Mouse (Mus musculus) intestine, postnatal 0 days (tissue): ENCODE data around the gene Herc3. TPM values are rescaled to one million over a fixed set of nuclear protein-coding genes. Genes with fewer than 3 reads are reported as not detected.

Experiments
- ATAC-seq: fragments of 200-750 bp; cut with Nextera tagmentation; 2 replicates; pipeline ENCODE4 v1.8.0; 2017; ENCODE audit warnings: mild to moderate bottlenecking, moderate TSS enrichment, moderate library complexity
- H3K27ac ChIP-seq: fragments of 300-500 bp; sonication (generic); 2 replicates; pipeline ENCODE4 v1.5.1; 2014; ENCODE audit warnings: mild to moderate bottlenecking, low read depth, low read length, moderate library complexity
- H3K27me3 ChIP-seq: fragments of 300-500 bp; sonication (generic); replicated peaks from 2 replicates; pipeline ENCODE4 v1.6.1; 2014; ENCODE audit warnings: low read length, mixed read lengths; ENCODE audit not compliant: control insufficient read depth, insufficient read depth
- H3K36me3 ChIP-seq: fragments of 300-500 bp; sonication (generic); 2 replicates; pipeline ENCODE4 v1.6.1; 2014; ENCODE audit warnings: mild to moderate bottlenecking, moderate library complexity; ENCODE audit not compliant: control insufficient read depth, insufficient read depth
- H3K4me1 ChIP-seq: fragments of 300-500 bp; sonication (generic); replicated peaks from 2 replicates; pipeline ENCODE4 v1.6.1; 2014; ENCODE audit warnings: antibody characterized with exemption, low read length, mixed read lengths; ENCODE audit not compliant: control insufficient read depth, insufficient read depth
- H3K4me2 ChIP-seq: fragments of 300-500 bp; sonication (generic); replicated peaks from 2 replicates; pipeline ENCODE4 v1.6.1; 2014; ENCODE audit warnings: low read depth, mild to moderate bottlenecking, moderate library complexity
- H3K4me3 ChIP-seq: fragments of 300-500 bp; sonication (generic); 2 replicates; pipeline ENCODE4 v1.5.1; 2014; ENCODE audit warnings: low read depth, low read length
- H3K9ac ChIP-seq: fragments of 300-500 bp; sonication (generic); 2 replicates; pipeline ENCODE4 v1.6.1; 2014; ENCODE audit warnings: mild to moderate bottlenecking, low read depth, low read length
- H3K9me3 ChIP-seq: fragments of 300-500 bp; sonication (generic); 2 replicates; pipeline ENCODE4 v1.6.1; 2016; ENCODE audit warnings: mixed run types; ENCODE audit not compliant: control insufficient read depth
- CTCF ChIP-seq: sonication (generic); IDR thresholded peaks from 2 replicates; pipeline ENCODE4 v1.5.1; 2016; ENCODE audit warnings: low read depth, mild to moderate bottlenecking, control low read depth, antibody characterized with exemption, moderate library complexity
- WGBS: fragments of 180-500 bp; shearing (Covaris S2); extraction: QIAGEN DNeasy Blood & Tissue Kit; methylation state at CpG from one replicate; pipeline ENCODE4 v1.1.7; 2014; 5-methylcytosine and 5-hydroxymethylcytosine counted together
- polyA plus RNA-seq: library from polyadenylated mRNA; unstranded; fragments of >200 nt; fragmentation: Nextera tagmentation; extraction: Ambion mirVana; gene quantifications from 2 replicates; pipeline ENCODE4 v1.2.1, GENCODE M21; 2015

Herc3 gene
- polyA plus RNA-seq, 1 experiment from 2014 or later, result 14.3 TPM

- no peak overlapping the region for H3K27ac ChIP-seq
- ATAC-seq, result no peak
- 74% methylated on average over 4 of the region's 4 CpGs for WGBS
Measured at GRCm38 (mm10) chr6:58879572-58879971, 48.3 kb downstream of the Herc3 start.

GRCm38 (mm10) chr6:58879987-58880386 lies 48.7 kb downstream of the Herc3 start:
- ATAC-seq, result no peak
- no peak overlapping the region for H3K9ac ChIP-seq
- WGBS, result 93% methylated on average over 9 of the region's 9 CpGs

More at GRCm38 (mm10) chr6:58879572-58879971, 48.3 kb downstream of the Herc3 start:
- Histone ChIP-seq H3K4me3 (no peak overlapping the region), H3K9me3 (no peaks in the 10 kb centered on the region), H3K36me3 (peaks cover 53% of the 10 kb centered on the region), H3K4me1 (no peaks in the 10 kb centered on the region), H3K9ac (no peak overlapping the region), H3K27me3 (no peaks in the 10 kb centered on the region), H3K4me2 (no peak overlapping the region)
- TF ChIP-seq CTCF, result no peak

GRCm38 (mm10) chr6:58880861-58881260 lies 49.6 kb downstream of the Herc3 start:
- ATAC-seq, result no peak
- 88% methylated on average over 5 of the region's 5 CpGs for WGBS
- H3K4me2 ChIP-seq, result no peak overlapping the region

More at GRCm38 (mm10) chr6:58879987-58880386, 48.7 kb downstream of the Herc3 start:
- H3K9me3 ChIP-seq, result no peaks in the 10 kb centered on the region
- peaks cover 49% of the 10 kb centered on the region for H3K36me3 ChIP-seq
- no peak overlapping the region for H3K4me3 ChIP-seq
- no peak for TF ChIP-seq CTCF
- H3K4me2 ChIP-seq, result no peak overlapping the region
- H3K27me3 ChIP-seq, result no peaks in the 10 kb centered on the region
- H3K4me1 ChIP-seq, result no peaks in the 10 kb centered on the region
- H3K27ac ChIP-seq, result no peak overlapping the region

GRCm38 (mm10) chr6:58881363-58881762 lies 50.1 kb downstream of the Herc3 start:
- no peak overlapping the region for H3K9ac ChIP-seq
- peak; percentile 26 for TF ChIP-seq CTCF
- WGBS, result 93% methylated on average over 3 of the region's 3 CpGs
- H3K27ac ChIP-seq, result no peak overlapping the region
- peaks cover 38% of the 10 kb centered on the region for H3K36me3 ChIP-seq
- H3K4me3 ChIP-seq, result no peak overlapping the region
- H3K27me3 ChIP-seq, result no peaks in the 10 kb centered on the region
- H3K9me3 ChIP-seq, result no peaks in the 10 kb centered on the region
- no peak overlapping the region for H3K4me2 ChIP-seq
- ATAC-seq, result no peak
- H3K4me1 ChIP-seq, result no peaks in the 10 kb centered on the region

More at GRCm38 (mm10) chr6:58880861-58881260, 49.6 kb downstream of the Herc3 start:
- H3K4me1 ChIP-seq, result no peaks in the 10 kb centered on the region
- H3K27me3 ChIP-seq, result no peaks in the 10 kb centered on the region
- H3K4me3 ChIP-seq, result no peak overlapping the region
- H3K27ac ChIP-seq, result no peak overlapping the region
- H3K36me3 ChIP-seq, result peaks cover 43% of the 10 kb centered on the region
- H3K9ac ChIP-seq, result no peak overlapping the region
- no peak for TF ChIP-seq CTCF
- no peaks in the 10 kb centered on the region for H3K9me3 ChIP-seq

GRCm38 (mm10) chr6:58882271-58882670 lies 51.0 kb downstream of the Herc3 start:
- Histone ChIP-seq H3K9me3 (no peaks in the 10 kb centered on the region), H3K4me1 (no peaks in the 10 kb centered on the region), H3K27ac (no peak overlapping the region), H3K4me3 (no peak overlapping the region), H3K9ac (no peak overlapping the region), H3K27me3 (no peaks in the 10 kb centered on the region), H3K4me2 (no peak overlapping the region), H3K36me3 (peaks cover 33% of the 10 kb centered on the region)
- 0 out of 2 replicates have a peak, but pooled peaks have one; percentile 8 for TF ChIP-seq CTCF
- no peak for ATAC-seq
- 78% methylated on average over 6 of the region's 6 CpGs for WGBS

GRCm38 (mm10) chr6:58889917-58890316 lies 58.7 kb downstream of the Herc3 start:
- H3K9ac ChIP-seq, result no peak overlapping the region
- peaks cover 52% of the 10 kb centered on the region for H3K36me3 ChIP-seq
- H3K27me3 ChIP-seq, result no peaks in the 10 kb centered on the region
- no peak for ATAC-seq
- 94% methylated on average over 3 of the region's 3 CpGs for WGBS
- no peak overlapping the region for H3K4me3 ChIP-seq
- no peak overlapping the region for H3K27ac ChIP-seq
- no peak overlapping the region for H3K4me2 ChIP-seq
- H3K4me1 ChIP-seq, result no peaks in the 10 kb centered on the region
- TF ChIP-seq CTCF, result no peak
- no peaks in the 10 kb centered on the region for H3K9me3 ChIP-seq

GRCm38 (mm10) chr6:58893307-58893706 lies 62.0 kb downstream of the Herc3 start:
- no peaks in the 10 kb centered on the region for H3K4me1 ChIP-seq
- no peaks in the 10 kb centered on the region for H3K27me3 ChIP-seq
- TF ChIP-seq CTCF, result no peak
- H3K4me3 ChIP-seq, result no peak overlapping the region
- H3K9ac ChIP-seq, result no peak overlapping the region
- no peak overlapping the region for H3K4me2 ChIP-seq
- H3K27ac ChIP-seq, result no peak overlapping the region
- no peaks in the 10 kb centered on the region for H3K9me3 ChIP-seq
- no peak for ATAC-seq
- whole genome bisulfite sequencing, result 85% methylated on average over 6 of the region's 6 CpGs
- peaks cover 50% of the 10 kb centered on the region for H3K36me3 ChIP-seq
